Mouse (Mus musculus) thymus, postnatal 4 days (tissue): ENCODE measurements around the gene Cd5.

ENCODE experiments used
- DNase-seq: peaks from one replicate; pipeline ENCODE4 v3.0.0; 2021

Cd5 gene

DNA sequence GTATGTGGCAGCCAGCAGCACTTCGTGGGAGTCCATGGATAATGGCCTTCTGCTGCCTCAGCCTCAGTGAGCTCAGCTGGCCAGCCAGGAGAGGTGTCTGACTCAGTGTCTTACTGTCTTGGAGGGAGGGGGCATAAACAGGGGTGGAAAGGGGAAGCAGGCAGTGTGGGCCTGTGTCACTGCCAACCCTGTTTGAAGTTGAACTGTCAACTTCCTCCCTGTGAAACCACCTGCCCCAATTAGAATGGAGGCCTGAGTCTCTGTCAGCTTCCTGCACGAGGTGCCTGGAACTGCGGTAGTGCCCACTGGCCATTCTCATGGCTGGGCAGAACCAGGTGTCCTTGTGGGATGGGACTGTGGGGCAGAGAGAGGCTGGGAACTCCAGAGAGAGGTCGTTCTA lies at the start of gene Cd5:
TSS of gene Cd5 (minus strand) at position 192 of the 400 bp plus-strand sequence.
- peak; percentile 73 for DNase-seq

DNA sequence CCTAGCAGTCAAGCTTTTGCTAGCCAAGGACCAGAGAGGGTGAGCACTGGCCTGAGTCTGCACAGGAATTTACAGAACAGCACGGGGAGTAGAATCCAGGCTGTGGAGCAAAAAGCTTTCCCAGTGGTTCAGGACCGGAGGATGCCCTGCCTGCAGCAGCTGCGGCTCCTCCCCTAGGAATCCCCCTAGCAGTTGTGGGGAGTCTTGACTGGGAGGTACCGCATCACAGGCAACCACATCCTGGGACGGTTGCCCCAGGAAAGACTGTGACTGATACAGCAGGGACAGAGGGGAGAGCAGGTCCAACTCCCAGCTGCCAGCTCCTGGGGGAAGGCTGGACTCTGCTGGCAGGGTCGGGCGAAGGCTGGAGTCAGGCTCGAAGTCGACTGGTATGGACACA lies 49.4 kb upstream of the Cd5 start:
- DNase-seq, result peak; percentile 75

DNA sequence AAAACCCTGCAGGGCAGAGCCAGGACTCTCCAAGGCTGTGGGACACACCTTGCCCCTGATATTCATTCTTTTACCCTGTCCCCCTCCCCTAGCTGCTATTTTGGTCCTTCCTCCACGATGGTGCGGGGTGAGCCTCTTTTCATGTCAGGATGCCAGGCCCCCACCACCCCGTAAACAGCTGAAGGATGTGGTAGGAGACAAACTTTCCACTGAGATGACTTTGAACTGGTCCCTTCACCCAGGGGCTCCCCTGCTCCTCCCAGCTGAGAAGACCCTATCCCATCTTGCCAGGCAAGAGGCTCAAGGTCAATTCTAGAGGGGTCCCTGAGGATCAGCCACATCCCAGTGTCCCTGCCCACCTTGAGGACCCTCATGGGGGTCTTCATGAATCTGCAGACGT lies 48.6 kb upstream of the Cd5 start:
- DNase-seq, result peak; percentile 76

DNA sequence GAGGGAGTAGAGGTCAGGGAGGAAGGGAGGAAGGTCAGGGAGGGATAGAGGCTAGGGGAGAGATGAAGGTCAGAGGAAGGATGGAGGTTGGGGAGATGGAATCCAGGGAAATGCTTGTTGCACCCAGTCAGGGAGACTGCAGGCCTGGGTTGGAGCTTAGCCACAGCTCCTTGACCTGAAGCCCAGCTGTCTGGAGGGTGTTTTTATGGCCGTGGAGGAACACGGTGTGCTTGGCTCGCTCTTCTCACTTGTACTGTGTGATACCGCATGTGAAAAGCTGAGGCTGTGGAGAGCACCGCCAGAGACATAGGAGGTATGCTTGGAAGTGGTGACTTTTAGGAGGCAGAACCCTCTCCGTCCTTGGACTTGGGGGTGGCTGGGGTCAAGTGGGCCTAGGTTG lies 48.0 kb upstream of the Cd5 start:
- DNase-seq, result peak; percentile 47

DNA sequence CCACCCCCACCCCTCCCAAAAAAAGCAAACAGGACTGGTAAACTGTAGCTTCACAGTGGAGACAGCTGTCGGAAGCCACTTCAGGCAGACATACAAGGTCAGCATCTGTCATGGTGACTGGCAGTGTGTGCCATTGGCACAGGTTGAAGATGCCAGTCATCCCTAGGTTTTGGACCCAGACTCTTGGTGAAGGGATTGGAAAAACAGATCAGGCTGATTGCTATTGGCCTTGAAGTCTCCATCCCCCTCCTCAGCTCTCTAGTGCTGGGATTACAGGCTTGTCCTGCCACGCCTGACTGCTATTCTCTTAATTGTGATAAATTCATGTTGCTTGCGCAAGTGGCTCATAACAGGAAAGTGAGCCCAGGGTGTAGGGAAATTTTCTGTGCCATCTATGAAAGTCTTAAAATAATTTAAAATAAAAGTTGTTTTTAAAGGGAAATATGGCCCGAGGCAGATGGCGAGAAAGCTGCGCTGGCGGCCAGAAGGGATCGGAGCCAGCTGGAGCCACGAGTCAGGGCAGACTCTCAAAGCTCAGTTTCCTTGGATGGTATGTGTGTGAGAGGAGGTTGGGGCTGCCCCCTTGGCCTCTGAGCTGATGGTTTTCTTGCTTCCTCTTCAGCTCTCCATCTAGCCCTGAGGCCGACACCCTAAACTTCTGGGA lies 46.1 kb upstream of the Cd5 start:
- DNase-seq, result no peak

DNA sequence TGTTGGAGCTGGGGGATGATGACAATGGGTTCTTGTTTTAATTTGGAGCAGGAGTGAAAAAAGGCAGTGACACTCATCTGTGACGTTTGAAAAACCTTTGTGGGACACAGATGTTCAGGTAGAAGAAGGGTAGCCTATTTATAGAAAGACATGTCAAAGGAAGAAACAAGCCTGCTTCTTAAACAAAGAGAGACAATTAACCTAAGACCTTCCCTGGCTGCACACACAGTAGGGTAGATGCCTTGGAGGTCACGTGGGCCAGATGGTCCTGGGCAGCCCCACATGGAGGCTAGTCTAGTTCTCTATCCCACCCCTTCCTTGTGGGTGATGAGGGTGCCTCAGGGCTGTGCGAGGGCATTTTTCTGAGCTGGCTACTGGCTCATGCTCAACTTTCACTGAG lies 45.3 kb upstream of the Cd5 start:
- peak; percentile 63 for DNase-seq

DNA sequence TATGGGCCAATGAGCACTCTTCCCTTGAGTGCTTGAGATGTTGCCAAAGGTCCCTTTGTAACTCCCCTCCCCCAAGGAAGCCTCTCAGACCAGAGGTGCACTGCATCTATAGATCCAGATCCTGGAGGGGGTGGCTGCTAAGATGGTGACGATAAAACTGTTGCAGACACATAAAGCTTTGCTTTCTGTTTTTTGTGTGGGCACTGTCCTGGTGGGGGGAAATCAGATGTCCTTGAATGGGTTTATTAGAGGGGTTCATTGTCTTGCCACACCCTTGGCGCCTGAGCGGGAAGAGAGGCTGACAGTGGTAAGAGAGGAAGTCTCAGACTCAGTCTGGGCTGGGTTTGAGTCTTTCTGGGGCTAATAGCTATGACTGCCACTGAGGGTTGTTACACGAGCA lies 44.4 kb upstream of the Cd5 start:
- peak; percentile 54 for DNase-seq

DNA sequence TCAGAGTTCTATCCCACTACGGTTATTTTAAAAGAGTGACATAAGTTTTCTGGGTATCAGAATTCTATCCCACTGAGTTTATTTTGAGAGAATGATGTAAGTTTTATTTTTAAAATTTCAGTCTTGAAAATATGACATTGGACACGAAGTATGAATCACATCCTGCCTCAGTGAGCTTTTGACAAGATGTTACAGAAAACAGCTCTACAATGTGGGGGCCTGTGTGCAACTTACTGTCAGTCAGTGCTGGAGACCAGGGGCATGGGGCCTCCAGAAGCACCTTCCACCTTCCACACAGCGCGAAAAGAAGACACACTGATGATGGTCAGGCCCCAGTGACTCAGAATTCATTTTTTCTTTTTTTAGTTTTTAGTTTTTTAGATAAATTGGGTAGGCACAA lies 42.8 kb upstream of the Cd5 start:
- no peak for DNase-seq

DNA sequence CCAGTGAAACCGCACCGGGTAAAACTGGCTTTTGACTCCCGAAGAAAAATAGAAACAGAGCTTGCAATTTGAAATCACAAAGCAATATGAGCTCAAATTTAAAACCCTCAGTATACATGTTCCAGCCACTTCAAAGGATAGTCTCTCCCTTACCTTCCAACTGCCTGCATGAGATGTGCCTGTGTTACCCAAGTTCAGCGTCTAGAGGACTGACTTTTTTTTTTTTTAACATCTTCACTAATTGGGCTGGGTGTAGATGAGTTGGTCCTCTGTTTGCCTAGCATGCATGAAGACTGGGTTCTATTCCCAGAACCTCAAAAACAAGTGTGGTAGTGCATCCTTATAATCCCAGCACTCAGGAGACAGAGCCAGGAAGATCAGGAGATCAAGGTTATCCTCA lies 38.1 kb upstream of the Cd5 start:
- DNase-seq, result no peak

DNA sequence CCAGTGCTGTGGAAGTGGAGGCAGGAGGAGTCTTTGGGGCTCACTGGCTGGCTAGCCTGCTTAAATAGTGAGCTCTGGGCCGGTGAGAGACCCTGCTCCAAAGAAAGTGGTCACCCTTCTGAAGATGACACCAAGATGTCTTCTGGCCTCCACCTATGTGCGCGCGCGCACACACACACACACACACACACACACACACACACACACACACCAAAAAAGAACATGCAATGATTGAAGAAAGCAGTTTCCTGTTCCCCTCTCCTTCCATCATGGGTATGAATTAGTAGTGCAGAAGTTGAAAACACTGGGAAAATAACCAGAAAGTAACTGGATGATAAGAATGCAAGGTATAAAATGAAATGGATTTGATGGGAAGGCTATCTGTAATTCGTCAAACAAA lies 35.3 kb upstream of the Cd5 start:
- no peak for DNase-seq

DNA sequence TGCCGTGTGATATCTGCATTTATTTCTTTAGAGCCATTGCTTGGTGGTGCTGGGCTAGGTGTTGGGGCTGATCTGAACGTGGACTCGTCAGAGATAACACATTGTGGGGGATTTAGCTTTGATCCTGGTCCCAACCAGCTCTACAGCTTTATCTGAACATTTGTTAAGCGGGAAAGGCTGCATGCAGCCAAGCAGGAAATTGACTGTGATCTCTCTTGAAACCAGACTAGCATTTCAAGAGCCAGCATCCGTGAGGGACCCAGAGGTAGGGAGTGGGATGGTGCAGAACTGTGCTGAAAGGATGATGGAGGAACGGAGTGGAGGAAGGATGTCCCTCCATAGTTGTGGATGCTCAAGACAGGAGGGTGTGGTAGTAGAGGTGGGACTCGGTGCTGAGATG lies 34.6 kb upstream of the Cd5 start:
- DNase-seq, result no peak

DNA sequence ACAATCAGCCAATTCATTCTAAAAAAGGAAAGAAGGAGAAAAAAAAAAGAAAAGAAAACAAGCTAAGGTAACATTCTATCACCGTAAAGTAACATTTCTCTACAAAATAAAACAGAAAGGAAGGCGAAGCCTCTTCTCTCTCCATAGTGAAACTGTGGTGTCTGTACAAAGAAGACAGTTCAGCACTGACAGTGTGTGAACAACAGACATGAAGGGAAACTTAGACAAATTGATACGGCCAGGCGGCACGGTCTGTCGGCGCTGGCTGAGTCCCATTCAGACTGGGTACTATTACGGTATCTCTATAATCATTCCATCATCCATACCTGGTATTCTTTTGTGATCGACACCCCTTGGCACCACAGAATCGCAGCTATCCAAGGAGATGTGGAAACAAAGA lies 34.1 kb upstream of the Cd5 start:
- DNase-seq, result no peak

DNA sequence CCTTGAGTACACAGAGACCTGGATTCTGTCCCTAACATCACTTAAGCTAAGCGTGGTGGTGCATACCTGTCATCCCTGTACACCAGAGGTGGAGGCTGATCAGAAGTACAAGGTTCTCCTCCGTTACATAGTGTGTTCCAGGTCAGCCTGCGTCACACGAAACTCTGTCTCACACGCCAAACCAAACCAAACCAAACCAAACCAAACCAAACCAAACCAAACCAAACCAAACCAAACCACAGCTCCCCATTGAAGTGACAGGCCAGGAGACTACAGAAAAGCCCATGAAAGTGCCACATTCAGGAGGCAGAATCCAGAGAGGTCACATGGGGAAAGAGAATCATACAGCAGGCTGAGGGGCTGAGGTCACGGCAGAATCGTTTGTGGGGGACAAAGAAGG lies 33.2 kb upstream of the Cd5 start:
- no peak for DNase-seq

DNA sequence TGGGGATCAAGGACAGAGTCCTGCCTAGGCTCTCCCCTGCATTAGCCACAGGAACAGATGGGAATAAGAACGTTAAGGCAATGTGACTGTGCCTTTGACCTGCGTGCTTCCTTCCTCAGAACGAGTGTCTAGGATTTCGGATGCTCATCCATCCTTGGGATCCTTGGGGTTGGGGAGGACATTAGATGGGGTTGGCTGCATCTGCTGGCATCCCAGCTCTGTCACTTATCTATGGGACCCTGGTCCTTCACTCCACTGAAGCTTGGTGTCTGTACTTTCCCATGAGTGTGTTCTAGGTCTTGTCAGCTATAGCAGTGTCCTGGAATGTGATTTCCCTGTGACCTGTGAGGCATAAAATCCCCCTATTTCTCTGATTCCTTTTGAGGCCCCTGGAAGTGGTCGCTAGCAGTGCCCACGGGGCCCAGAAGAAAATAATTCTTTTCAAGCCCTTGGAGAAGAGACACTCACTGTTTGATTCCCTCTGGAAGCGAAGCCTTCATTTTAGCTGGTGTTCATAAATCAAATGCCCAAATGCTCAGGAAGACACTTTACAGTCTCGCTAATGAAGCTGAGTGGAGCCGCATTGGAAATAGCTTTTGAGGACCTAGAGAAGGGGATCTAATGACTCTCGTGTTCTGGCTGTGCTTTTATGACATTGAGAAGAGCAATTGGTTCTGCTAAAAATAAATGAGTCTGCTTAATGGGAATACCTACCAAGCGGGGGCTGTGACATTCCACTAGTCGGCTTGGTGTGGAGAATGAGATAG lies 30.8 kb upstream of the Cd5 start:
- no peak for DNase-seq

DNA sequence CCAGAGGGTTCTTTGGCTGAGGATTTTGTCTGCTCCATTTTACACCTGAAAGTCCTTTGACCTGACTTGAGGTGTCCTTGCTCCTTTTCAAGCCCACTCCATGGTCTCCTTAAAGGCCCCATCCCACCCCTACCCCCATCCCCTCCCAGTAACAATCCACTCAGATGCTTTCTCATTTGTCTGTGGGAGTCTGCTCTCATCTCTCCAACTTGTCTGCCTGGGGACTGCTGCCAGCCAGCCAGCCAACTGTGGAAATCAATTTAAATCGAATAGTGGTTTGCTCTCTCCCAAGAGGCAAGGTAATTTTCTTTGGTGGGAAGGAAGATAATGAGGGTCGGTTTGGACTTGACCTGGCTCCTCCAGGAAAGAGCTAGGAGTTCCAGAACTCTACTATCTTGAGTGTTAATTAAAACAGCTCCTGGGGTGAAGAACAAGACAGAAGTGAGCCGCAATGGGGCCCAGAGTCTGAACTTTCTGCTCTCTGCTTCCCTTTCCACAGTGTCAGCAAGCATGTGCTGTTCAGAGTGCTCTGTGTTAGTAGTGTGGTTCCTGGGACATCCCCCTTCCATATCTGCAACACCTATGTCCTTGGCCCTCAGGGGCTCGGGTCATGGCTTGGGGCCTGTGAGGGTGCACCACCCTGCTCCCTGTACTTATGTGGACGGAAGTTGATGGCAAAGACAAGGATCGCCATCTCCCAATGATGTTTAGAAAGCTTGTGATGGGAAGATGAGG lies 30.1 kb upstream of the Cd5 start:
- DNase-seq, result no peak

DNA sequence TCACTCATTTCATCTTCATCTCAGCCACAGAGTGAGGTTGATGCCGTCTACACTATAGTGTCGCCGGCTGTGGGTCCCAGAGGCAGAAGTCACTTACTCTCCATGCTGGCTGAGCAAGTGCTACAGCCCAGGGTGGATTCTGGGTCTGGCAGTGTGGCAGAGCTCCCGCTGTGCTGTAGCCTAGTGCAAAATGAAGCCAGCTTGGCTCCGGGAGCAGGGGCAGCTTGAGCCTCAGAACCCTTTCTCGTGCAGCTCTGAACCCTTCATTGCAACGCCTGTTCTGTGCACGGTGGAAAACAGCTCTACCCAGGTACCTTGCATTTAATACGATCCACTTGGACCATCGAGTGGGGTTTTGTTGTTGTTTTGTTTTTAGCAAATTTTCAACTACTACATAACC lies 28.8 kb upstream of the Cd5 start:
- DNase-seq, result no peak

DNA sequence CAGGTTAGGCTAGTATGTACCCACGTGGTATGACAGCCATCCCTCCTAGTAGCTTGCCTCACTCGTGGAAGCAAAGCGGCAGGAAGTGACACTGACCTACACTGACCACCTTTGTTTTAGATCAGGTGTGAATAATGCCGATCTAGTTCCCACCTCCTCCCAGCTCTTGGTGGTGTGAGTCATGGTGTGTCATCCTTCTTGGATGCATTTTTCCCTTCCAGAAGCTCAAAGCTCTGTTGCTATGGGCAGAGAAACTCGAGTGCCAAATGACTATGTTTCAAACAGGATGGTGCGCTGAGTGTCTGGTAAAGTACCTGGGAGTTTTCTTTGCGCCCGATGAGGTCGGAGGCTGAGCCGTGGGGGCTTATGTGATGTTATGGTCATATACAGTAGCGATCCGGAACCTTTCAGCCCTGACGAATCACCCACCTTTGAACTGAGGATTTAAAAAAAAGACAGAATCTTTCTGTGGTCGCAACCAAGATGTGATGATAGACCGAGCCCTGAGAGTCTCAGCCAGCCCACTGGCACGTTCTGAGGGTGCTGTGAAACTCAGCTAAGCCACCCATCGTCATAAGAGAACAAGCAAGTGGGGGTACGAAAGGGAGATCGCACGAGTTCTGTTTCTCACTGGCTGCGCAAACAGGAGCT lies 24.7 kb upstream of the Cd5 start:
- DNase-seq, result no peak

DNA sequence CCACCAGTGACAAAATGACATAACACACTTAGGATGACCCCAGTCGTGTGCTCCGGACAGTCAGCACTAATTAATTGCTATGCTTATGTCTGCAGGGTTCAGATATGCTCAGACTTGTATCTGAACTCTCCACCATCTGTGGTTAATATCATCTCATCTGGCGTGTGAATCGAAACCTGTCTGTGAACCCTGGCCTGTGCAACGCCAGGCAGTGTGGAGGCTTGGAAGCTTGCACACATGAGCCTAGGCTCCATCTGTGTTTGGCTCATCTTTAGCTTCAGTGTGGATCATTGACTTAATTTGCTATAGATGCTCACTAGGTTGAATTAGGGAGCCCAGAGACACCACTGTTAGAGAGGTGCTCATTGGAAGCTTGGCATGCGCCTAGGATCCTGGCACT lies 23.7 kb upstream of the Cd5 start:
- DNase-seq, result no peak

DNA sequence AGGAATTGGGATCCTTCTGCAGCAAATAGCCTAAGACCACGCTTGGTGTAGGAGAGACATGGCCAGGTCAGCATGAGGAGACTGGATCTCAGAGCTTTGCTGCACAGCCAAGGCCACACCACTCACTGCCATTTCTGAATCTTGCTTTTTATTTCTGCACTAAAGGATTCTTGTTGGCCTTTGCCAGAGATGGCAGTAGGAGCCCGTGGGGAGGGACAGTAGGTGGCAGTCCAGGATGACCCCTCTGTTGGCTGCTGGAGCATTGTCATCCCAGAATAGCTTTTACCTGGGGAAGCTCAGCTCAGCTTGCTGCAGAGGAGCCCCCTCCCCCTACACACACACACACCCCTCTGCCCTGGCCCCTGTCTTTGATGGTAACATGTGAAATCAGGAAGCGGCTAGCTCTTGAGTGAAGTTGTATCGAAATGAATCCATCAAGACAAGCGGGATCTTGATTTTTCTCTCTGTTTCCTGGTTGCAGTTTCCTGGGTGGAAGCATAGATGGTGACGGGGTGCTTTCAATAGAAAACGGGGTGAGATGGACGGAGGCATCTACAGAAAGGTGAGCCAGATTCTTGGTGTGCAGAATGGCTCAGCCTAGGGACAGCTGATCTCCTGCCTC lies 23.1 kb upstream of the Cd5 start:
- no peak for DNase-seq

DNA sequence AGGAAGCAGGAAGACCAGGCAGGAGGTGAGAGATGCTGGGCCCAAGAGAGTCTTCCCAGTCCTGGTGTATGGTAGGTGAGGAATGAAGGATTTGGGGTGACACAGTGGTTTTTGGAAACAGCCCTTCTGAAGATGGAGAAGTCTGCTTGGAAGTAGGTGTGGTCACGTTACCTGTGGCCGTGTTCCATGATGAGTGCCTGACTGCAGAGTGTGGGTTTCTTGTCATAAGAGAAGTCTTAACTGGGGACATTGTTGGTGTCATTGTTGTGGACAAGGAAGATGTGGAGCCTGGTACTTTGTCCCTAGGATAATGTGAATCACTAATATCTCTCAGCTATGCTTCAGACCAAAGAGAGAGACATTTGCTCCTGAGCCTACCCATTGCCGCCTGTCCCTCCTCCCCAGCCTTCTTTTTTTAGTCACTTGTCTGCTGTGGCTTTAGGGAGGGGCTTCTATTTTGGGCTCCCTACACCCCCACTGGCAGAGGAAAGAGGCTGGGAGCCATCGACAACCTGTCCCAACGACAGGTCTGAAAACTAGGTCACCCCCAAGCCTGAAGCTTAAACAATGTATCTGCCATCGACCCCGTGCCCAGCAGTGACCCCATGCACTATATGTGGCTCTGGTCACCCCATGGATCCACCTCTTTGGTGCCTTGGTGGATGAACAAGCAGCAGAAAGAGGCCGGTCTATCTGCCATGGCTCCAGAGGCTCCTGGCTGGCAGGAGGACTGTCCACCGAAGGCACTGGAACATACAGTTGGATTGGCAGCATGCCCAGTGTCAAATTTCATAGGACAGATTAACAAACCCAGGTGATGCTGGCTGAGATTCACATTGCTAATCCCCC lies 21.4 kb upstream of the Cd5 start:
- DNase-seq, result no peak

DNA sequence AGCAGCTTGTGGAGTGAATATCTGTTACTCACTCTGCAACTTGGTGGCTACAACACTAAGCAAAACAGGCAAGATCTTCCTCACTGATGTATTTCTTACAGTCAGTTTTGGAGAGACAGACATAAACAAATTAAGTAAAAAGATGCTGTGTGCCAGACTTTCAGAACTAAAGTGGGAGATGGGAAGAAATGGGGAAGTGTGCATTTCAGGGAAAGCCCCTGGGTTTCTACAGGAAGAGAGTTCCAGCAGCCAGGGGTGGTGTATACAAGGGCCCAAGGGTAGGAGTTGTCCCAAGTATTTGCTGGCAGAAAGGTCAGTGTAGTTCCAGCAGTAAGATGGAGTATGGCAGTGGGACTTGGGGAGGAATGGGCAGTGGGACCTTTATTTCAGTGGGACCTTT lies 20.7 kb upstream of the Cd5 start:
- no peak for DNase-seq

DNA sequence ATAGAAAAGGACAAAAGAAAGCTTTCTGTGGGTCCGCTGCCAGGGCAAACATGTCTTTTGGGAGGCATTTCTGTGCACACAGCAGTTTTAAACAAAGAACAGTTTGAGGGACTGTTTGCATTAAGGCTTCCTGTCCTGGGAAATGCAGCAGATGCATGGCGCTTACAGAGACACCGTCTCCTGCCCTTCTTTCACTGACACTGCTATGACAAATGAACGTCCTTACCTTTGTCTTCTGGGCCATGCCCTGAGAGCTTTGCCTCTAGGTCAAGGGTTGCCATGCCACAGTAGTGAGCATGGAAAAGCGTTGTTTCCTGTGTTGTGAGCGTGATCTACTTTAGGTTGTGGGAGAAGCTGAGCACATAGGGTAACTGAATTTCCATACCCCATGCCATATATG lies 19.9 kb upstream of the Cd5 start:
- DNase-seq, result no peak
